Mouse (Mus musculus) heart, postnatal 14 days (tissue): Measurements from ENCODE around the gene Smyd3. TPM values are rescaled to one million over a fixed set of nuclear protein-coding genes. Genes with fewer than 3 reads are reported as not detected.
"Not testable (repeated sequence)": the region's sequence is repeated elsewhere in the genome, so short reads cannot be mapped to it uniquely, and the experiment has no call there.

Source experiments
- DNase-seq, 2 experiments: peaks; one replicate each; pipeline ENCODE4 v3.0.0; 2021 to 2022
- intact Hi-C: fragments of 180-260 bp; cut with DNase I; formaldehyde crosslinking; loops from one replicate; pipeline ENCODE4 v1.15.1; 2025
- total RNA-seq, 2 experiments: library from RNA; stranded (reverse); gene quantifications; 2 replicates each; pipeline ENCODE4 v1.2.3; 2021

Smyd3 gene
- total RNA-seq, 2 experiments from 2014 or later, result 5.9 to 9.3 TPM

- intact Hi-C loops, result no loop called here
- peak in 1 of 2 experiments; percentile 10 for DNase-seq
Measured at GRCm38 (mm10) chr1:179197821-179198516, 319.9 kb downstream of the Smyd3 start.

- DNase-seq, result no peak
- intact Hi-C loops, result no loop called here
Measured at GRCm38 (mm10) chr1:179197156-179197555, 320.7 kb downstream of the Smyd3 start.

GRCm38 (mm10) chr1:179196422-179196821, 321.4 kb downstream of the Smyd3 start:
- no peak for DNase-seq
- intact Hi-C loops, result no loop called here

GRCm38 (mm10) chr1:179192781-179193180, 325.1 kb downstream of the Smyd3 start:
- intact Hi-C loops, result no loop called here
- no peak for DNase-seq

- DNase-seq, result no peak
- intact Hi-C loops, result no loop called here
Measured at GRCm38 (mm10) chr1:179190837-179191236, 327.0 kb downstream of the Smyd3 start.

GRCm38 (mm10) chr1:179187171-179187570, 330.7 kb downstream of the Smyd3 start:
- intact Hi-C loops, result no loop called here
- DNase-seq, result no peak

DNA sequence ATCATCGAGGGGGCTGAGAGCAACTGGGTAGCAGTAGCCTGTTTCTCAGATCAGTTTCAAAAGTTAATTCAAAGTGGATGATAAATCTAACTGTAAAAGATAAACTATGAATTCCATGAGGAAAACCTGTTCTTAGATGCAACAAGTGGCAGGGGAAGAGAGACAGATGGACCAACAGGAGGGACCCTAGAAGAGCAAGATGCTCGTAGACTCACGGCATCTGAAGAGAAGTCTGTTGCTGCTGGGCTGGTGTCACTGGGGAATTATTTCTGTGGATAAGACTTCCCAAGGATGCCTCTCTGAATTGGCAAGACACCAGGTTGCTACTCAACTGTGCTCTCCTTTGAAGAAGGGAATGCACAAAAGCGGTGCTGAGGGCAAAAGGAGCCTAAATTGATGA, 333.2 kb downstream of the Smyd3 start:
- intact Hi-C loops, result no loop called here
- no peak for DNase-seq

DNA sequence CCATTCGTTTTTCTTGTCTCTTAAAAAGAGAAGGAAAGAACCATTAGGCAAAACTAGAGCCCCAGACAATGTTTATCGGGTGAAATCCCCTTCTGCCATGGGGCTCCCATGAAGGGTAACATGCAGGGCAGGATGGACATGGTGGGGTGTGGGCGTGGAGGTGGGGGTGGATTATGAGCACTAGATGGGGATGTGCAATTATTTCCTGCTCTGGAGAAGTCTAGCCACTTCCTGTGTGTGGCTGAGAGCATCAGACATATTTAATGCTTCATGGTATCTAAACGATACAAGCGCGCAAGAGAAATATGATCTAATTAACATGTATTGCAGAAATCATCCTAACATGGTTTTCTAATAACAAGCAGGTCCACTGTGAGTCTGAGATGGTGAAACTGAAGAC, 334.3 kb downstream of the Smyd3 start:
- intact Hi-C loops, result no loop called here

DNA sequence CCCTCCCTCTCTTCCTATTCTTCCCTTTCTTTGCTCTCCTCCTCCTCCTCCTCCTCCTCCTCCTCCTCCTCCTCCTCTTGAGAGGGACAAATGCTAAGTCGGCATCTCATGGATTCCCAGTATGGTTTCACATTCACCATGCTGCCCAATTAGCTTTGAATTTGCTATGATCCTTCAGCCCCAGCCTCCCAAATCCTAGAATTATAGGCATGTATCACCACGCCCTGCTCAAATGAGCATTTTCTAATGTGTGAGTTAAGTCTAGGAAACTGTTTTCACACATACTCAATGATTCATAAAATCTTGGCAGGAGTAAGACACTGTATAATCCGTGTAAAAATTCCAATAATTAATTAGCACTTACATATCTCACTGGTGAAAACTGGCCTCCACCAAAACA, 337.3 kb downstream of the Smyd3 start:
- DNase-seq, result no peak
- intact Hi-C loops, result no loop called here

More for the DNA sequence above, 334.3 kb downstream of the Smyd3 start:
- DNase-seq, result no peak

GRCm38 (mm10) chr1:179176861-179177658, 340.8 kb downstream of the Smyd3 start:
- no peak for DNase-seq
- intact Hi-C loops, result no loop called here

GRCm38 (mm10) chr1:179174241-179174640, 343.6 kb downstream of the Smyd3 start:
- no peak for DNase-seq
- intact Hi-C loops, result no loop called here

- intact Hi-C loops, result no loop called here
- DNase-seq, result no peak
Measured at GRCm38 (mm10) chr1:179170555-179170954, 347.3 kb downstream of the Smyd3 start.

DNA sequence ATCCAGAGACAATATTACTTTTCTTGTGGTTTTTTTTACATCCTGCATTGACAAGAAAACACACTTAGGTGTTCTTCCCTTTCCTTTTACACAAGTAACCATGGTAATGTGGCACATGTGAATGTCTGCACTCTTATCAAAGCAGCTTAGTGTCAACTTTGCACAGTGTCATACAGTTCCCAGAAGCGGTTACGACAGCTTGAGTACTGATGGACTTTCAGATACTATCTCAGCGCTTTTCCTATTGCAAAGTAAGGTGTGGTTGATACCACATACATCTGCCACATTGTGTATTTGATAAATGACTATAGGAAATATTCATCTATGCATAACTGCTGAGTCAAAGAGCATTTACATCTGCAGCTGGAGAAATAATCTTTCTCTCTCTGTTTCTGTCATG, 348.1 kb downstream of the Smyd3 start:
- intact Hi-C loops, result no loop called here
- DNase-seq, result no peak

- intact Hi-C loops, result no loop called here
- DNase-seq, result no peak
Measured at GRCm38 (mm10) chr1:179169161-179169560, 348.7 kb downstream of the Smyd3 start.

GRCm38 (mm10) chr1:179164219-179164618, 353.6 kb downstream of the Smyd3 start:
- intact Hi-C loops, DNase-seq: not testable (repeated sequence)

GRCm38 (mm10) chr1:179162752-179163151, 355.1 kb downstream of the Smyd3 start:
- DNase-seq, intact Hi-C loops: not testable (repeated sequence)

- intact Hi-C loops, result no loop called here
- DNase-seq, result no peak
Measured at GRCm38 (mm10) chr1:179161947-179162346, 355.9 kb downstream of the Smyd3 start.

GRCm38 (mm10) chr1:179160697-179161096, 357.1 kb downstream of the Smyd3 start:
- intact Hi-C loops, result no loop called here
- no peak for DNase-seq

- intact Hi-C loops, result no loop called here
- DNase-seq, result no peak
Measured at GRCm38 (mm10) chr1:179152376-179152775, 365.5 kb downstream of the Smyd3 start.

- DNase-seq, result no peak
- intact Hi-C loops, result no loop called here
Measured at GRCm38 (mm10) chr1:179151275-179151674, 366.6 kb downstream of the Smyd3 start.

- no peak for DNase-seq
- intact Hi-C loops, result loop anchor here (5.0 kb wide), 2 partner anchors 83 to 328 kb away; no protein-coding TSS in a partner anchor
Measured at GRCm38 (mm10) chr1:179149468-179150140, 368.2 kb downstream of the Smyd3 start.
